Mouse (Mus musculus): Measurements from ENCODE around the gene Kank1. TPM values are rescaled to one million over a fixed set of nuclear protein-coding genes. Genes with fewer than 3 reads are reported as not detected.

Gene Kank1
- 33.6 and 37.7 TPM in 2 replicates for total RNA-seq (2014; rRNA removed)
- polyA plus RNA-seq (2012; rRNA removed), result 31.7 and 32.5 TPM in 2 replicates

- Histone ChIP-seq H3K27me3 (ENCODE audit: control insufficient read depth, insufficient read depth, low read length) (peaks cover 5% of the 10 kb centered on the region; the same call in 1 of the 2 replicates), H3K79me2 (ENCODE audit: control insufficient read depth, insufficient read depth, low read length) (no peaks in the 10 kb centered on the region), H3K4me3 (ENCODE audit: insufficient read depth, low read depth, low read length) (peak within 1 kb of the TSS; percentile 88), H3K9ac (ENCODE audit: low read depth, low read length) (peak within 1 kb of the TSS; percentile 70), H3K4me1 (ENCODE audit: control insufficient read depth, insufficient read depth, low read length) (peaks cover 2% of the 10 kb centered on the region; the same call in 1 of the 2 replicates), H3K27ac (replicated peaks; ENCODE audit: insufficient read depth, low read depth, low read length) (no peak within 1 kb of the TSS), H3K36me3 (ENCODE audit: control insufficient read depth, insufficient read depth, low read length) (no peaks in the 10 kb centered on the region)
- under 1% methylated on average over 76 of the region's 76 CpGs for WGBS
- DNase-seq (ENCODE audit: extremely low read depth, low read depth, low spot score), result peak; percentile 63
- peak; percentile 23; the same call in 1 of the 2 replicates for TF ChIP-seq CTCF (IDR thresholded peaks at IDR 0.05; ENCODE audit: low read depth, low read length)
- 0 out of 2 replicates have a peak, but pooled peaks have one; percentile 23 for TF ChIP-seq POLR2A (IDR thresholded peaks at IDR 0.05; ENCODE audit: extremely low read depth, insufficient read depth, low read length)
Measured at GRCm38 (mm10) chr19:25236596-25237491, at the start of gene Kank1. Gene Kank1 (plus strand): TSS chr19:25236975.

- no peaks in the 10 kb centered on the region for H3K79me2 ChIP-seq (ENCODE audit: control insufficient read depth, insufficient read depth, low read length)
- TF ChIP-seq CTCF (IDR thresholded peaks at IDR 0.05; ENCODE audit: low read depth, low read length), result no peak
- no peak for TF ChIP-seq POLR2A (IDR thresholded peaks at IDR 0.05; ENCODE audit: extremely low read depth, insufficient read depth, low read length)
- H3K36me3 ChIP-seq (ENCODE audit: control insufficient read depth, insufficient read depth, low read length), result peaks cover 54% of the 10 kb centered on the region
- H3K9ac ChIP-seq (ENCODE audit: low read depth, low read length), result no peak overlapping the region
- DNase-seq (ENCODE audit: extremely low read depth, low read depth, low spot score), result peak; percentile 15
- no peak overlapping the region for H3K4me3 ChIP-seq (ENCODE audit: insufficient read depth, low read depth, low read length)
- H3K27ac ChIP-seq (replicated peaks; ENCODE audit: insufficient read depth, low read depth, low read length), result no peak overlapping the region
- 88% methylated on average over 18 of the region's 18 CpGs for WGBS
- no peaks in the 10 kb centered on the region for H3K27me3 ChIP-seq (ENCODE audit: control insufficient read depth, insufficient read depth, low read length)
- H3K4me1 ChIP-seq (ENCODE audit: control insufficient read depth, insufficient read depth, low read length), result no peaks in the 10 kb centered on the region
Measured at GRCm38 (mm10) chr19:25187681-25188080, 49.1 kb upstream of the Kank1 start.

GRCm38 (mm10) chr19:25193751-25194150, 43.0 kb upstream of the Kank1 start:
- TF ChIP-seq CTCF (IDR thresholded peaks at IDR 0.05; ENCODE audit: low read depth, low read length) (no peak), POLR2A (IDR thresholded peaks at IDR 0.05; ENCODE audit: extremely low read depth, insufficient read depth, low read length) (no peak)
- 97% methylated on average over 9 of the region's 9 CpGs for WGBS
- DNase-seq (ENCODE audit: extremely low read depth, low read depth, low spot score), result no peak
- Histone ChIP-seq H3K4me1 (ENCODE audit: control insufficient read depth, insufficient read depth, low read length) (no peaks in the 10 kb centered on the region), H3K27me3 (ENCODE audit: control insufficient read depth, insufficient read depth, low read length) (no peaks in the 10 kb centered on the region), H3K4me3 (ENCODE audit: insufficient read depth, low read depth, low read length) (no peak overlapping the region), H3K9ac (ENCODE audit: low read depth, low read length) (no peak overlapping the region), H3K27ac (replicated peaks; ENCODE audit: insufficient read depth, low read depth, low read length) (no peak overlapping the region), H3K36me3 (ENCODE audit: control insufficient read depth, insufficient read depth, low read length) (peaks cover 38% of the 10 kb centered on the region), H3K79me2 (ENCODE audit: control insufficient read depth, insufficient read depth, low read length) (no peaks in the 10 kb centered on the region)

- no peak for DNase-seq (ENCODE audit: extremely low read depth, low read depth, low spot score)
- Histone ChIP-seq H3K27ac (replicated peaks; ENCODE audit: insufficient read depth, low read depth, low read length) (no peak overlapping the region), H3K4me1 (ENCODE audit: control insufficient read depth, insufficient read depth, low read length) (no peaks in the 10 kb centered on the region), H3K79me2 (ENCODE audit: control insufficient read depth, insufficient read depth, low read length) (no peaks in the 10 kb centered on the region), H3K36me3 (ENCODE audit: control insufficient read depth, insufficient read depth, low read length) (peaks cover 8% of the 10 kb centered on the region), H3K27me3 (ENCODE audit: control insufficient read depth, insufficient read depth, low read length) (no peaks in the 10 kb centered on the region), H3K9ac (ENCODE audit: low read depth, low read length) (no peak overlapping the region), H3K4me3 (ENCODE audit: insufficient read depth, low read depth, low read length) (no peak overlapping the region)
- WGBS, result 84% methylated on average over 13 of the region's 13 CpGs
- no peak for TF ChIP-seq CTCF (IDR thresholded peaks at IDR 0.05; ENCODE audit: low read depth, low read length)
- TF ChIP-seq POLR2A (IDR thresholded peaks at IDR 0.05; ENCODE audit: extremely low read depth, insufficient read depth, low read length), result no peak
Measured at GRCm38 (mm10) chr19:25200081-25200860, 36.5 kb upstream of the Kank1 start.

DNA sequence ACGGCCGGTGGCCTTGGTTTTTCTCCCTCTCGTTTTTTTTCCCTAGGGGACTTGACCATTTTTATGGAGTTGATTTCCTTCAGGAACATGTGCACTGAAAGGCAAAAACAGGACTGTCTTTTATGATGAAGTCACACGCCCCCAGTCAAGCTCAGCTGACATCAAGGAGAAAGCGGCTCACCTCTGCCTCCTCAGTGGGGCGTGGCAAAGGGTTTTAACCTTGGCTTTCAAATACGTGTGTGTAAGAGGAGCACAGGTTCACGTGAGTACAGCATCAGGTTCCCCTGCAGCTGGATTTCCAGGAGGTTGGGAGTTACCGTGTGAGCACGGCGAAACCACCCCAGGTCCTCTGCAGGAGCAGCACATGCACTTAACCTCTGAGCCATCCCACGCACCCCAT, 33.7 kb upstream of the Kank1 start:
- H3K27me3 ChIP-seq (ENCODE audit: control insufficient read depth, insufficient read depth, low read length), result no peaks in the 10 kb centered on the region
- H3K27ac ChIP-seq (replicated peaks; ENCODE audit: insufficient read depth, low read depth, low read length), result no peak overlapping the region
- no peak overlapping the region for H3K9ac ChIP-seq (ENCODE audit: low read depth, low read length)
- H3K4me1 ChIP-seq (ENCODE audit: control insufficient read depth, insufficient read depth, low read length), result no peaks in the 10 kb centered on the region
- no peak for DNase-seq (ENCODE audit: extremely low read depth, low read depth, low spot score)
- H3K4me3 ChIP-seq (ENCODE audit: insufficient read depth, low read depth, low read length), result no peak overlapping the region
- H3K79me2 ChIP-seq (ENCODE audit: control insufficient read depth, insufficient read depth, low read length), result no peaks in the 10 kb centered on the region
- peaks cover 8% of the 10 kb centered on the region for H3K36me3 ChIP-seq (ENCODE audit: control insufficient read depth, insufficient read depth, low read length)
- WGBS, result 90% methylated on average over 12 of the region's 12 CpGs
- TF ChIP-seq CTCF (IDR thresholded peaks at IDR 0.05; ENCODE audit: low read depth, low read length) (no peak), POLR2A (IDR thresholded peaks at IDR 0.05; ENCODE audit: extremely low read depth, insufficient read depth, low read length) (no peak)
